Comparison of ENCODE assay signal across 8 mouse cellular contexts in the genomic region with DNA sequence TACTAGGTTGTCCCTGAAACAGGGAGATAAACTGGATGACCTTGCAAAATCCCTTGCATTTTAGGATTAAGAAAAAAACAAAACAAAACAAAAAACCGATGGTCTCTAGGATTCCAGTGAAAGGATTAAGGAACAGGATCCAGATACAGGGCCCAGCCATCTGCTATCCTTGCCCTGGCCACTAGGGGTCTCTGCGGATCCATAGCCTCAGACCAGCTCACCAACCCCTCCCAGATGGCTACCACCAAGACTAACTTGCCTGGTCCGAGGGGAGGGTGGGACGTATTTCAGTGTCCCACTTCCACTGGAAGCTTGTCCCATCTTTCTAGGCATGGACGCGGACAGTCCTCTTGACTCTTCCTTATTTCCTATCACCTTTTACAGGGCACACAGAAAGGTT.
DNase-seq lines count a peak whose midpoint lies in the region; ATAC-seq and TF ChIP-seq lines count a peak whose summit lies in the region.

No protein-coding gene starts in this region.

- no peak overlapping the region for H3K4me3 ChIP-seq in bone marrow, adult 2 months (replicated peaks; ENCODE audit: control insufficient read depth, low read depth, low read length)
- H3K4me3 ChIP-seq in embryonic facial prominence, embryonic 15.5 days (replicated peaks), result no peak overlapping the region
- H3K4me3 ChIP-seq in heart, embryonic 11.5 days (ENCODE audit: low read depth, low read length), result no peak overlapping the region
- H3K4me3 ChIP-seq in kidney, embryonic 14.5 days (ENCODE audit: low read length), result no peak overlapping the region
- H3K4me3 ChIP-seq in limb, embryonic 14.5 days (replicated peaks; ENCODE audit: low read length), result no peak overlapping the region
- H3K4me3 ChIP-seq in stomach, embryonic 16.5 days (replicated peaks; ENCODE audit: low read length), result no peak overlapping the region

- H3K27ac ChIP-seq in bone marrow, adult 2 months (ENCODE audit: control insufficient read depth, insufficient read depth, low read depth, low read length, poor library complexity), result no peak overlapping the region
- peak overlapping the region; percentile 69 for H3K27ac ChIP-seq in embryonic facial prominence, embryonic 15.5 days (replicated peaks)
- no peak overlapping the region for H3K27ac ChIP-seq in heart, embryonic 11.5 days (ENCODE audit: low read depth, low read length)
- peak overlapping the region; percentile 31; the same call in 1 of the 2 replicates for H3K27ac ChIP-seq in kidney, embryonic 14.5 days (ENCODE audit: low read depth, low read length)
- H3K27ac ChIP-seq in limb, embryonic 14.5 days (replicated peaks; ENCODE audit: low read depth, low read length), result no peak overlapping the region
- H3K27ac ChIP-seq in stomach, embryonic 16.5 days (ENCODE audit: low read length), result peak overlapping the region; percentile 56; the same call in 1 of the 2 replicates

- 9% methylated on average over 6 of the region's 6 CpGs for WGBS in bone marrow, adult 2 months
- WGBS in embryonic facial prominence, embryonic 15.5 days, result 4% methylated on average over 6 of the region's 6 CpGs
- WGBS in heart, embryonic 11.5 days (ENCODE audit: insufficient replicate concordance), result 5% methylated on average over 6 of the region's 6 CpGs
- WGBS in kidney, embryonic 14.5 days, result 7% methylated on average over 6 of the region's 6 CpGs
- WGBS in limb, embryonic 14.5 days, result 5% methylated on average over 6 of the region's 6 CpGs
- WGBS in stomach, embryonic 16.5 days, result 3% methylated on average over 6 of the region's 6 CpGs

- DNase-seq in 416B (ENCODE audit: low read depth), result peak; percentile 39
- DNase-seq in limb, embryonic 14.5 days (ENCODE audit: low spot score), result peak; percentile 82
- peak; percentile 6 to 11 for DNase-seq in natural killer cell, adult 2 months (ENCODE audit: low spot score in 2 of 2)

- no peak for ATAC-seq in embryonic facial prominence, embryonic 15.5 days (ENCODE audit: insufficient number of reproducible peaks, low FRiP score, low TSS enrichment, low read depth)
- no peak; the same call in 1 of the 2 replicates for ATAC-seq in heart, embryonic 11.5 days (replicated peaks; ENCODE audit: insufficient number of reproducible peaks, low FRiP score, low TSS enrichment)
- ATAC-seq in kidney, embryonic 14.5 days (ENCODE audit: low FRiP score, low TSS enrichment), result peak; percentile 51; the same call in 1 of the 2 replicates
- ATAC-seq in limb, embryonic 14.5 days (ENCODE audit: low FRiP score, low read depth), result peak; percentile 66; the same call in 1 of the 2 replicates
- peak; percentile 34; the same call in 1 of the 2 replicates for ATAC-seq in stomach, embryonic 16.5 days (ENCODE audit: insufficient read depth, low FRiP score)

- peak; percentile 79 for TF ChIP-seq CTCF in bone marrow, adult 2 months (IDR thresholded peaks at IDR 0.05; ENCODE audit: control insufficient read depth, insufficient read depth, low read length)

- peak overlapping the region; percentile 35; the same call in 1 of the 2 replicates for H3K4me2 ChIP-seq in embryonic facial prominence, embryonic 15.5 days (replicated peaks)
- H3K4me2 ChIP-seq in heart, embryonic 11.5 days, result peak overlapping the region; percentile 44
- H3K4me2 ChIP-seq in kidney, embryonic 14.5 days (replicated peaks; ENCODE audit: low read depth, low read length), result no peak overlapping the region; the same call in 1 of the 2 replicates
- 0 out of 2 replicates have a peak overlapping the region, but pooled peaks have one; percentile 9 for H3K4me2 ChIP-seq in limb, embryonic 14.5 days (replicated peaks; ENCODE audit: low read depth, low read length, severe bottlenecking)
- peak overlapping the region; percentile 14 for H3K4me2 ChIP-seq in stomach, embryonic 16.5 days (ENCODE audit: low read depth, low read length)

- no peak for TF ChIP-seq POLR2A in bone marrow, adult 2 months (IDR thresholded peaks at IDR 0.05; ENCODE audit: borderline replicate concordance, control insufficient read depth, low read depth, low read length)
- no peak for TF ChIP-seq POLR2A in limb, embryonic 14.5 days (IDR thresholded peaks at IDR 0.05; ENCODE audit: borderline replicate concordance, extremely low read depth, insufficient read depth, insufficient read length)

- H3K9me3 ChIP-seq in embryonic facial prominence, embryonic 15.5 days (replicated peaks), result no peaks in the 10 kb centered on the region
- H3K9me3 ChIP-seq in heart, embryonic 11.5 days (replicated peaks; ENCODE audit: control insufficient read depth, low read length), result no peaks in the 10 kb centered on the region
- H3K9me3 ChIP-seq in kidney, embryonic 14.5 days (ENCODE audit: control insufficient read depth, low read length), result no peaks in the 10 kb centered on the region
- H3K9me3 ChIP-seq in limb, embryonic 14.5 days (ENCODE audit: control insufficient read depth, low read length), result no peaks in the 10 kb centered on the region
- H3K9me3 ChIP-seq in stomach, embryonic 16.5 days (replicated peaks; ENCODE audit: control insufficient read depth, low read length), result no peaks in the 10 kb centered on the region

- no peaks in the 10 kb centered on the region for H3K27me3 ChIP-seq in embryonic facial prominence, embryonic 15.5 days
- H3K27me3 ChIP-seq in heart, embryonic 11.5 days (ENCODE audit: control insufficient read depth, insufficient read depth, low read length), result no peaks in the 10 kb centered on the region
- no peaks in the 10 kb centered on the region for H3K27me3 ChIP-seq in kidney, embryonic 14.5 days (ENCODE audit: control insufficient read depth, insufficient read depth, low read length)
- H3K27me3 ChIP-seq in limb, embryonic 14.5 days (ENCODE audit: control insufficient read depth, insufficient read depth, low read length), result peaks cover 28% of the 10 kb centered on the region
- H3K27me3 ChIP-seq in stomach, embryonic 16.5 days (ENCODE audit: control insufficient read depth, insufficient read depth, low read length), result no peaks in the 10 kb centered on the region

- no peaks in the 10 kb centered on the region for H3K4me1 ChIP-seq in bone marrow, adult 2 months (ENCODE audit: control insufficient read depth, insufficient read depth, low read length)
- peaks cover 25% of the 10 kb centered on the region for H3K4me1 ChIP-seq in embryonic facial prominence, embryonic 15.5 days
- 0 out of 2 replicates have a peak, but pooled peaks cover 4% of the 10 kb centered on the region for H3K4me1 ChIP-seq in heart, embryonic 11.5 days (ENCODE audit: control insufficient read depth, insufficient read depth, low read length)
- H3K4me1 ChIP-seq in kidney, embryonic 14.5 days (ENCODE audit: control insufficient read depth, insufficient read depth, low read length), result peaks cover 9% of the 10 kb centered on the region
- peaks cover 10% of the 10 kb centered on the region for H3K4me1 ChIP-seq in limb, embryonic 14.5 days (ENCODE audit: control insufficient read depth, insufficient read depth, low read length)
- H3K4me1 ChIP-seq in stomach, embryonic 16.5 days (ENCODE audit: control insufficient read depth, insufficient read depth, low read length), result peaks cover 6% of the 10 kb centered on the region; the same call in 1 of the 2 replicates

- no peak overlapping the region for H3K9ac ChIP-seq in embryonic facial prominence, embryonic 15.5 days
- H3K9ac ChIP-seq in heart, embryonic 11.5 days (ENCODE audit: low read depth, low read length), result no peak overlapping the region
- no peak overlapping the region for H3K9ac ChIP-seq in kidney, embryonic 14.5 days (ENCODE audit: low read depth, low read length)
- H3K9ac ChIP-seq in limb, embryonic 14.5 days (ENCODE audit: low read depth, low read length, severe bottlenecking), result no peak overlapping the region
- no peak overlapping the region for H3K9ac ChIP-seq in stomach, embryonic 16.5 days (ENCODE audit: low read length)

- H3K36me3 ChIP-seq in embryonic facial prominence, embryonic 15.5 days, result no peaks in the 10 kb centered on the region
- no peaks in the 10 kb centered on the region for H3K36me3 ChIP-seq in heart, embryonic 11.5 days (ENCODE audit: control insufficient read depth, insufficient read depth, low read length)
- no peaks in the 10 kb centered on the region for H3K36me3 ChIP-seq in kidney, embryonic 14.5 days (ENCODE audit: control insufficient read depth, insufficient read depth, low read length)
- H3K36me3 ChIP-seq in limb, embryonic 14.5 days (ENCODE audit: control insufficient read depth, insufficient read depth, low read length), result no peaks in the 10 kb centered on the region
- H3K36me3 ChIP-seq in stomach, embryonic 16.5 days (ENCODE audit: control insufficient read depth, insufficient read depth, low read length), result no peaks in the 10 kb centered on the region

Comparison
In these comparisons a context has a peak if more than half of its experiments do, and no peak if none do; other contexts are left out.
1. DNase-seq: peak in every context shown above with its lines; median percentile 82 in limb, embryonic 14.5 days; 39 in 416B; 8 in natural killer cell, adult 2 months.
2. H3K27ac ChIP-seq: peak in embryonic facial prominence, embryonic 15.5 days (single experiment), kidney, embryonic 14.5 days (single experiment) and stomach, embryonic 16.5 days (single experiment); none in bone marrow, adult 2 months (single experiment), heart, embryonic 11.5 days (single experiment) and limb, embryonic 14.5 days (single experiment).
3. ATAC-seq: peak in kidney, embryonic 14.5 days (single experiment), limb, embryonic 14.5 days (single experiment) and stomach, embryonic 16.5 days (single experiment); none in embryonic facial prominence, embryonic 15.5 days (single experiment) and heart, embryonic 11.5 days (single experiment).